Mouse (Mus musculus) neural tube, embryonic 10.5 days (tissue): ENCODE measurements around the gene Hcrtr1.

Experiments
- DNase-seq: peaks from one replicate; pipeline ENCODE4 v3.0.0-alpha.2; 2017; ENCODE audit warnings: low spot score; ENCODE audit errors: extremely low spot score

Gene Hcrtr1

GRCm38 (mm10) chr4:130168280-130169183, 29.4 kb upstream of the Hcrtr1 start:
- DNase-seq: peak; percentile 40

- DNase-seq: no peak
Observed at GRCm38 (mm10) chr4:130167814-130168213, 28.7 kb upstream of the Hcrtr1 start.

- DNase-seq: no peak
Observed at GRCm38 (mm10) chr4:130167321-130167720, 28.2 kb upstream of the Hcrtr1 start.

- DNase-seq: no peak
Observed at GRCm38 (mm10) chr4:130166592-130166991, 27.4 kb upstream of the Hcrtr1 start.

- no peak for DNase-seq
Observed at GRCm38 (mm10) chr4:130166061-130166460, 26.9 kb upstream of the Hcrtr1 start.

- no peak for DNase-seq
Observed at GRCm38 (mm10) chr4:130164121-130164520, 25.0 kb upstream of the Hcrtr1 start.

DNA sequence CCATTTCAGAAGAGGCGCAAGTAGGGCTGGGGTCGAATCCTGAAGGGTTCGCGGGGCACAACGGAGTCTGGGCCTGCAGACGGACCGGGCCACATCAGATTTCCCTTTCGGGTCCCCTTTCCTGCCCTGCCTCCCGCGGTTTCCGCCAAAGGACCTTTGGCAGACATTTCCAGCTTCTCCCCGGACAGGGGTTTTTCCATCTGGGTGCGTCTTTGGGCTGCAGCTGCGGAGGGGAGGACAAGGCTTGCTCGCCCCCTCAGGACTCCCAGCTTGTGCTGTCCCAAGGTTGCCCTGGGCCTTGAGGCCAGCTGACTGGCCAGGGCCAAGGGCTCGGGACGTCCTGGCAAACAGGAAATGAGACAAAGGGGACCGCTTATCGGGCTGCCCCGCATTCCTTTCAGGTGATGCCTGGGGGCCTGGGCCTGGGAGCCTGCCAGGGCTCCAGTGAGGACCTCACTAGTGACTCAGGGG, 24.3 kb upstream of the Hcrtr1 start:
- DNase-seq: peak; percentile 42

GRCm38 (mm10) chr4:130161349-130161748, 22.2 kb upstream of the Hcrtr1 start:
- DNase-seq: no peak

- DNase-seq: no peak
Observed at GRCm38 (mm10) chr4:130156812-130157371, 17.7 kb upstream of the Hcrtr1 start.

DNA sequence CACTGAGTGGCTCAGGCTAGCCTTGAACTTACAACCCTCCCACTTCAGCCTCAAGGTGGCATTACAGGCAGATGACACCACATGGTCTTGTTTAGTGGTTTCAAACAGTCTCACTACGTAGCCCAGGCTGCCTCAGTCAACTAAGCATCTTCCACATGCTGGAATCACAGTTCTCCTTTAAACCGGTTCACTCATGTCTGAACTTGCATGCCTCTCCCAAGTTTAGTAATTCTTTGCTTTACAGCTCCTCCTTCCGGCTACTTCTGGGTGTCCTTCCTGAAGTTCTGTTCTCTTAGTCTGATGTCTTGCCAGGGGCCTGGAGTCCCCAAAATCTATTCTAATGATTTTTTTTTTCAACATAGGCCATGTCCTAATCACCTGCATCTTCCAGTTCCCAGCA, 15.1 kb upstream of the Hcrtr1 start:
- no peak for DNase-seq

- DNase-seq: no peak
Observed at GRCm38 (mm10) chr4:130148405-130148804, 9.2 kb upstream of the Hcrtr1 start.

- no peak for DNase-seq
Observed at GRCm38 (mm10) chr4:130141786-130142185, 2.6 kb upstream of the Hcrtr1 start.

DNA sequence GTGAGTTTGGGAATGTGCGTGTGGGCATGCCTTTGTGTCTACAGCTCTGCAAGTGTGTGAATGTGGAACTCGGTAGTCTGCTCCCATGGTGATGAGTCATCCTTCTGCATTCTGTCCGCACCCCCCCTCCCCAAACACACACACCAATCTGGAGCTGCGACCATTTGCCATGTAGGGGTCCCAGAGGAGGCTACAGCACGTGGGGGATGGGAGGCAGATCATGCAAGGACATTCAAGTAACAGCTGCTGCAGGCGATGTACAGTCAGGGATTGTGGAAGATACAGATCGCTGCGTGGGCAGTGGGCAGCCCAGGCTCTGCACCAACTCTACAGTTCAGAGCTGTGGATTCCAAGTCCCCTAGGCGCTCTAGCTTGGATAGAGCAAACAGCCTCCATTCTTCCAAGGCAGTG, 1.8 kb upstream of the Hcrtr1 start:
- DNase-seq: no peak

DNA sequence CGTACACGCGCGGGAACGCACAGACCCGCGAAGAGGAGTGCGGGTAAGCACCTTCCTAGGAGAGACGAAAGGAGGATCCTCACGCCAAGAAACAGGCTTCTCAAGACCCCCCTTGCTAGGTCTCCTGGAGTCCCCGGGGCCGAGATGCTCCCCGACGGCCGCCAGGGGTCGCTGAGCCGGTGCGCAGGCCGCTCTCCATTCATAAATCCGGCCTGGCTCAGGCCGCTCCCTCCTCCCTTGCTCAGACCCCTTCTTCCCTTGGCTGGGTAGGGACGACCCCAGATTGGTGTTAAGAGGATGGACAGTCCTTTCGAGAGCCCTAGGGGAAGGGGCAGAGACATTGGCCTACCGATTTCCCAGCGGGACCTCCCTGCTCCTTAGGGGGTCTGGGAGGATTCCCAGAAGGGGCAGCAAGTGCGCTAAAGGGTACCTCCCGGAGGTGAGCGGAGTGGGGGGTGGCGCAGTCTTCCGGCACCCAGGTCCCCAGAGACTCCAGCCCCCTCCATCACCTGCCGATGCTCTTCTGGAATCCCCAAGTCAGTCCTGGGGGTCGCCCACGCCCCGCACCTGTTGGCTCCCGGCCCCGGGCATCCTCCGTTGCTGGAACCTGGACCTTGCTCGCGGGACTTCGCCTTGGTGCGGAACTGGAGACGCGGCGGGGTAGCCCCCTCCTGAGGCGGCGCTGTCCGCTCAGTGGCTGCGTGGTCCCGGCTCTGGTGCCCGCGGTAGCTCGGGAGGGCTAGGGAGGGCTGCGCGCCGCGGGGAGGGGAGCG, 532 bp downstream of the Hcrtr1 start:
- peak; percentile 86 for DNase-seq

DNA sequence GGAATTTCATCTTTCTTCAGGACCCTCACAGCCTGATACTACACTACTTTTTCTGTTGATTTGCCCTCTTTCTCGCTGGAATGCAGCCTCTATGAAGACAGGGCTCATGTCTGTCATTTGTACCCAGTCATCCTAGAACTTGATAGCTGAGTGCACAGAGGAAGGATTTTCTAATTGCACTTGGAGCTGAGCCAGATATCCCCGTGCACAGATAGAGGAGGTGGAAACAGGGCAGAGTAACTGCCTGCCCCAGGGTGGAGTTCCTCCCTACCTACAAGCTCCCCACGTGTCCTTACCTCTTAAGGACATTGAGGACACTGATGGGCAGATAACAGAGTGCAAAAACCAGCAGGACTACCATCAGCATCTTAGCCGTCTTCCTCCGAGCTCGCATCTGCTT, 5.8 kb downstream of the Hcrtr1 start:
- DNase-seq: no peak

- no peak for DNase-seq
Observed at GRCm38 (mm10) chr4:130131448-130132105, 7.6 kb downstream of the Hcrtr1 start.

DNA sequence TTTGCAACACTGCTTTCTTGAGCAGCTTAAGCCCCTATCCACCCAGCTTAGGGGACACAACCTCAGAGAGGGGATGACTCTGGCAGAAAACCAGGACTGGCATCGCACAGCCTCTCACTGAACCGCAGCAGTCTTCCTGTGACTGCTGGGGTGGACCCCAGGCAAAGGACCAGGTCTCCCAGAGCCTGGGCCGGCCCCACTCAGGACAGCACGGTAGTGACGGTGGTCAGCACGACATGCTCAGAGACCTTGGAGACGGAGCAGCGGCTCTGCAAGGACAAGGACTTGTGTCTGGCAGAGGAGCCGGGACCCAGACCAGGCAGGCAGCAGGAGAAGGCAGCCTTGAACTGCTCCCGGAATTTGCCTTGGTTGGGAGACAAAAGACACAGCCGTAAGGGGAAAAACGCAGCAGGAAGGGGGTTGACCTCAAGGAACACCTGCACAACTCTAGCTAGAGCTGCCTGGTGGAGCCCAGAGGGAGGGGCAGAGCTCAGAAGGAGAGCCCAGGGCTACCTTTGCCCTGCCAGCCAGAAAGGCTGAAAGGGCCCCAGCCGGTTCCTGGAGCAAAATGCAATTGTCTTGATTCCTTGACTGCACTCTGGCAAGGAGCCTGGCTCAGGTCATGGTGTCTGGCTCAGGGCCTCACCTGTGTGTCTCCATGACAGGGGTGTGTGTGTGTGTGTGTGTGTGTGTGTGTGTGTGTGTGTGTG, 8.4 kb downstream of the Hcrtr1 start:
- no peak for DNase-seq

DNA sequence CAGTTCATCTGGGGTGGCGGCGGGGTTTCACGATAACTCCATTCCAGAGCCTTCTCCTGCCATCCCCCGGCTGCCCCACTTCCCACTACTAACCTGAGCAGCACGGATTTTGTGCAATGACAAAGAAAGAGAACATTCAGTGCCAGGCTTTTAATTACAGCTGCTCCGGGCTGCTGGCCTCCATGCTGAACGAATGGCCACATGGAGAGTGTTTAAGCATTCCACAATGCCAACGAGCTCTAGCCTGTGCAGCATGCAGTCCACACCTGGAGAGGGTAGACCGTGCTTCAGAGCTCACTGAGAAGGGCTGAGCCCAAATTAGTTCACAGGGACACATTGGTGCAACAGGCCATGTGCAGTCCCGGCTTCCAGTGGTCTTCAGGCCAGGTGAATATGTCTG, 9.1 kb downstream of the Hcrtr1 start:
- DNase-seq: no peak

DNA sequence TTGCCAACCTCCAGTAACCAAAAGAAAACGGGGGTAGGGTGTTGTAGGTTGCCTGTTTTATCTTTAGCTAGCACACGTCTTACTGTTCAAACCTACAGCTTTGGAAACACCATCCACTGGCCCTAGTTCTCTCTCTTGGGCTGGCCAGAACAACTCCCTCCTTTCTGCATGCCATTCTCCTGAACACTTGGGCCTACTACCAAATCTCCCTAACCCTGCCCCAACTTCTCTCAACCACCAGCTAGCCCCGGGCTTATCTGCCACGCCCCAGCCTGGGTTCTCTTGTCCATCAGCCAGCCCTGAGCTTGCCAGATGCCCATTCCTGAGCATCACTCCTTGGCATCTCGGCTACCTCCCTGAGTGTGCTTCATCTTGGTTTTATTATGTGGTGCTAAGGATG, 10.3 kb downstream of the Hcrtr1 start:
- no peak for DNase-seq

DNA sequence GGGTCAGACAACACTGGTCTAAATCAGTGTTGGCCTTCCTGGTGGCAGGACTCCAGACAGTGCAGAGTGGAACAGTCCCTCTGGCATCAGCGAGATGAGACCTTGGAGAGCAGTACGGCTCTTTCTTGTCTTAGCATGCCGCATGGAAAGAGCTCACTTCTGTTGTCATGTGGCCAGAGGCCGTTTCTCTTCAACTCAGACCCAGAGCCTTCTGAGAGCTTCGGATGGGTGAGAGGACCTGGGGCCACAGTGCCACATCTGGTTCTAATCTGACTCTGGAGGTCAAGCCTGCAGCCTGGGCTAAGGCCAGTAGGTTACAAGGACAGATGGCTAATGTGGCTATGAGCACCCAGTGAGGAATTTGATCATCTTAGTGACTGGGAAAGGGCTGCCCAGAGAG, 13.2 kb downstream of the Hcrtr1 start:
- DNase-seq: peak; percentile 52

DNA sequence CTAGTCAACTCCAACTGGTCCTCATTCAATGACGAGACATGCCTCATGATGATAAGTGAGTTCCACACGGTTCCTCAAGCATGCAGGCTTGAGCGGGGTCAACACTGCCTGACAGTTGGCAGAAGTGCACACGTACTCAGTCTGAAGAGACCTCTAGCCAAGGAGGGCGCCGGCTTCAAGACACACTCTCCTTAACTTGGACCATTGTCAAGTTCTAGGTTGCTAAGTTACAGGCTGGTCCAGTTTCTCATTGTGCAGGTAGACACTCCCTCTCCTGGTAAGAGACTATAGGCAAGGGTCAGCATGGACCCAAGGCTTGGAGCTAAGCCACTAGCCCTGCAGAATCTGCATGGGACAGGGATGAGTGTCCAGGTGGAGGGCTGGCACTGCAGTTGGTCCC, 14.0 kb downstream of the Hcrtr1 start:
- no peak for DNase-seq
